Mouse (Mus musculus) bone marrow, adult 2 months (tissue): ENCODE measurements around the gene Sphk2. TPM values are rescaled to one million over a fixed set of nuclear protein-coding genes. Genes with fewer than 3 reads are reported as not detected.

Experiments used
- H3K27ac ChIP-seq: fragments of 200-500 bp; 2 replicates; pipeline ENCODE4 v1.5.1; 2012; ENCODE audit warnings: low read depth, mild to moderate bottlenecking, control low read depth, inconsistent platforms, low read length; ENCODE audit not compliant: control insufficient read depth, poor library complexity, insufficient read depth
- H3K4me1 ChIP-seq: fragments of 200-500 bp; 2 replicates; pipeline ENCODE4 v1.6.1; 2011; ENCODE audit warnings: low read length; ENCODE audit not compliant: control insufficient read depth, insufficient read depth
- H3K4me3 ChIP-seq: fragments of 200-500 bp; replicated peaks from 2 replicates; pipeline ENCODE3; 2011; ENCODE audit warnings: mild to moderate bottlenecking, low read depth, low read length, control low read depth; ENCODE audit not compliant: control insufficient read depth
- CTCF ChIP-seq: fragments of 200-500 bp; IDR thresholded peaks from 2 replicates; pipeline ENCODE4 v1.5.1; 2011; ENCODE audit warnings: low read length, control low read depth; ENCODE audit not compliant: control insufficient read depth, insufficient read depth
- POLR2A ChIP-seq: fragments of 200-500 bp; IDR thresholded peaks from 2 replicates; pipeline ENCODE4 v1.6.1; 2011; ENCODE audit warnings: low read depth, mild to moderate bottlenecking, control low read depth, low read length, borderline replicate concordance; ENCODE audit not compliant: control insufficient read depth
- WGBS: fragments of 180-500 bp; shearing (Covaris S2); methylation state at CpG from one replicate; pipeline ENCODE4 v1.1.7; 2018; 5-methylcytosine and 5-hydroxymethylcytosine counted together
- polyA plus RNA-seq: library from polyadenylated mRNA; stranded (reverse); fragments of >200 nt; gene quantifications from 2 replicates; pipeline ENCODE4 v1.2.4, GENCODE M21; 2011; ENCODE audit warnings: low replicate concordance; ENCODE audit not compliant: missing spikeins, insufficient read depth, insufficient read length

Sphk2 gene
- polyA plus RNA-seq, 1 experiment, result 24.4 TPM

- TF ChIP-seq CTCF, result no peak
- TF ChIP-seq POLR2A, result no peak
- WGBS, result 86% methylated on average over 4 of the region's 4 CpGs
Measured at GRCm38 (mm10) chr7:45723301-45723700, 5.5 kb upstream of the Sphk2 start.

GRCm38 (mm10) chr7:45722348-45722713 is 4.5 kb upstream of the Sphk2 start:
- no peak overlapping the region for H3K27ac ChIP-seq
- H3K4me3 ChIP-seq, result no peak overlapping the region
- no peaks in the 10 kb centered on the region; the same call in 1 of the 2 replicates for H3K4me1 ChIP-seq
- WGBS, result 77% methylated on average over 13 of the region's 13 CpGs
- no peak for TF ChIP-seq POLR2A
- TF ChIP-seq CTCF, result no peak

More at GRCm38 (mm10) chr7:45723301-45723700, 5.5 kb upstream of the Sphk2 start:
- Histone ChIP-seq H3K4me1 (no peaks in the 10 kb centered on the region; the same call in 1 of the 2 replicates), H3K4me3 (no peak overlapping the region), H3K27ac (no peak overlapping the region)

- WGBS, result 83% methylated on average over 13 of the region's 13 CpGs
- no peak for TF ChIP-seq POLR2A
- TF ChIP-seq CTCF, result no peak
- Histone ChIP-seq H3K4me1 (no peaks in the 10 kb centered on the region; the same call in 1 of the 2 replicates), H3K4me3 (no peak overlapping the region), H3K27ac (no peak overlapping the region)
Measured at GRCm38 (mm10) chr7:45721642-45722347, 4.0 kb upstream of the Sphk2 start.

GRCm38 (mm10) chr7:45721234-45721571 is 3.4 kb upstream of the Sphk2 start:
- Histone ChIP-seq H3K27ac (no peak overlapping the region), H3K4me1 (no peaks in the 10 kb centered on the region; the same call in 1 of the 2 replicates), H3K4me3 (no peak overlapping the region)
- TF ChIP-seq CTCF (no peak), POLR2A (no peak)
- 89% methylated on average over 7 of the region's 7 CpGs for WGBS

- WGBS, result 82% methylated on average over 14 of the region's 14 CpGs
Measured at GRCm38 (mm10) chr7:45720413-45721233, 2.8 kb upstream of the Sphk2 start, which contains the start of gene Fam83e. Gene Fam83e, plus strand, starts transcription at chr7:45721212.

GRCm38 (mm10) chr7:45719738-45720412 is 2.1 kb upstream of the Sphk2 start:
- Histone ChIP-seq H3K4me1 (peaks cover 4% of the 10 kb centered on the region; the same call in 1 of the 2 replicates), H3K4me3 (no peak overlapping the region), H3K27ac (no peak overlapping the region)
- 88% methylated on average over 16 of the region's 16 CpGs for WGBS
- TF ChIP-seq POLR2A (no peak), CTCF (no peak)

More at GRCm38 (mm10) chr7:45720413-45721233, 2.8 kb upstream of the Sphk2 start, which contains the start of gene Fam83e:
- peaks cover 2% of the 10 kb centered on the region; the same call in 1 of the 2 replicates for H3K4me1 ChIP-seq
- TF ChIP-seq POLR2A, result no peak
- TF ChIP-seq CTCF, result no peak
- no peak within 1 kb of the TSS for H3K4me3 ChIP-seq
- H3K27ac ChIP-seq, result no peak within 1 kb of the TSS

GRCm38 (mm10) chr7:45719180-45719579 is 1.4 kb upstream of the Sphk2 start:
- Histone ChIP-seq H3K4me1 (peaks cover 4% of the 10 kb centered on the region; the same call in 1 of the 2 replicates), H3K27ac (no peak overlapping the region; the same call in 1 of the 2 replicates), H3K4me3 (peak overlapping the region; percentile 84)
- no peak for TF ChIP-seq CTCF
- TF ChIP-seq POLR2A, result no peak
- 74% methylated on average over 10 of the region's 10 CpGs for WGBS

GRCm38 (mm10) chr7:45718331-45718730 is 529 bp upstream of the Sphk2 start:
- Histone ChIP-seq H3K27ac (peak overlapping the region; percentile 62), H3K4me3 (peak overlapping the region; percentile 84), H3K4me1 (peaks cover 4% of the 10 kb centered on the region; the same call in 1 of the 2 replicates)
- WGBS, result under 1% methylated on average over 20 of the region's 20 CpGs
- TF ChIP-seq CTCF, result no peak
- no peak for TF ChIP-seq POLR2A
